Mouse (Mus musculus): ENCODE data around the gene Pof1b. TPM values are rescaled to one million over a fixed set of nuclear protein-coding genes. Genes with fewer than 3 reads are reported as not detected.

Gene Pof1b
- 0.03 TPM in 2 replicates for polyA plus RNA-seq (2012; rRNA removed)

- DNase-seq (ENCODE audit: low read depth): peak; percentile 27
Measured at GRCm38 (mm10) chrX:112698508-112698907, at the start of gene Pof1b. Gene Pof1b, minus strand, starts transcription at chrX:112698651.

DNA sequence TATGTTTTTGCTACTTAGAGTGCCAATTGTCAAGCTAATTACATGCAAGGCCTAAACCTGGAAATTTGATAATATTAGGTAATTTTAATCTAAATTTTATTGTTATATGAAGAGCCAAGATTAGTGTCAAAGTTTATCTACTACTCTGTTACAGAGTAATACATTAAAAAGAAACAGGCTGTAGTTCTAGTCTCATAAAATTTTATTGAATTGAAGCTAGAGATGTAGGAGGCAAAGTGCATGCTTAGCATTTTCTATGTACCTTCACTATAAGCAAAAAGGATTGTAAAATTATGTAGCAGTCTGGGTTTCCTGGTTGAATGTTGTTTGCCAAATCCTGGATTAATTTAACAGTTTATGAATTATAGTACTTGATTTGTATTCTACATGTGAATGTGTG is 18.1 kb upstream of the Pof1b start:
- DNase-seq (ENCODE audit: low read depth): no peak

- no peak for DNase-seq (ENCODE audit: low read depth)
Measured at GRCm38 (mm10) chrX:112694392-112694791, 4.1 kb downstream of the Pof1b start.

DNA sequence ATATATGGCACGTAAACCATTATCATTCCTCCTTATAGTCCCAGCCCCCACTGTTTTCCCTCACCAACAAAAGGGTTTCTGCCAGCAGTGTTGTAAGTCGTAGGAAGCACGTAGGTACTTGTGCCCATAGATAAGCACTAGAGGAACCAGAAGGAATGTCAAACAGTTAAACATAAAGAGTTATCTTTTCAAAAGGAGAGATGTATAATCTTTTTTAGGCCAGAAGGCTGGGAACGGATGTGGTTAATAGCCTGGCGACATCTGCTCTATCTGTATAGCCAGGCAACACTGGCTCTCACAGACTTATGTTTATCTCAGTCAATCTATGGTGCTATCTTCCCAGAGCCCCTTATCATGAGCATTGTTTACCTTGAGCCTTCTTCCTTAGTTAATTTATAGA is 17.8 kb downstream of the Pof1b start:
- DNase-seq (ENCODE audit: low read depth): no peak

GRCm38 (mm10) chrX:112675525-112675924 is 22.9 kb downstream of the Pof1b start:
- no peak for DNase-seq (ENCODE audit: low read depth)

GRCm38 (mm10) chrX:112601306-112602120 is 96.9 kb downstream of the Pof1b start:
- DNase-seq (ENCODE audit: low read depth): no peak

DNA sequence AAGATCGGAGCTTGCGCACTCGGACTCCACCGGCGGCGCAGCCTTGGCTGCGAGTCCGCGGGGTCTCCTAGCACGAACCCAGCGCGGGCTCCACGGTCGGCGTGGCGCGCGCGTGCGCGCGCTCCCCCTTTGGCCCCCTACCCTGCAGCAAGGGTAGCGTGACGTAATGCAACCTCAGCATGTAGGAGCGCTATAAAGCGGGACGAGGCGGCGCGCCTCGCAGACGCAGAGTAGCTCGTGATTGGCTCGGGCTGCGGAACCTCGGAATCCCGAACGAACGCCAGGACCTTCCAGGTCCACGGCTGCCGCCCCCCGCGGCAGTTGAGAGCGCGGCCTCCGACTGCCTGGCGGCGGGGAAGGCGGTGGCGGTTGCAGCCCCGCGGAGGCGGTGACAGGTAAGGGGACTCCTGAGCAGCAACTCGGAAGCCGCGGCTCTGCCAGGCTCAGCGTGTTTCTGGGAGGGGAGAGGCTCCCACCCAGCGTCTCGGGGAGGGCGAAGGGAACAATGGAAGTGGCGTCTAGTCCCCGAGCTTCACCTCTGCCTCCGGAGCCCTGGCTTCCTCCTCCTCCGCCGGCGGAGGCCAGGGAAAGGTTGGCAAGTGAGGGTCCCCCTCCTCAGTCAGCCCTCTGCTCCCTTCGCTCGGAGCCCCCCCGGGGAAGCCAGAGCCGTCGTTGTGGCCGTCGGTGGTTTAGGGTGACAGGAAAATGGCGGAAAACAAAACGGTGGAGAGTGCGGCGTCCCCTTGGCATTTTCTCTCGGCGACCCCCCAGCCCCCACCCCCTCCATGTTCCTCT is 97.7 kb downstream of the Pof1b start, which contains the start of gene Zfp711:
Zfp711 (plus strand) TSS at position 16 of the 795 bp plus-strand sequence.
- DNase-seq (ENCODE audit: low read depth): peak; percentile 3

Other genes starting within 250 kb of the Pof1b start
- not detected in 2 replicates for gene 2010106E10Rik, start 203.4 kb downstream of the Pof1b start, polyA plus RNA-seq (2012; rRNA removed)
- gene Zfp711, start 98.1 kb downstream of the Pof1b start, polyA plus RNA-seq (2012; rRNA removed): 0.12 and 0.20 TPM in 2 replicates